Mouse (Mus musculus): ENCODE results near the gene Cacna1c. TPM values are rescaled to one million over a fixed set of nuclear protein-coding genes. Genes with fewer than 3 reads are reported as not detected.

Gene Cacna1c
- total and polyA plus RNA-seq, 3 experiments = 36.7 to 97.5 (median 93.5) TPM

- DNase-seq = no peak
Measured at GRCm38 (mm10) chr6:119008638-119009166, 187.5 kb downstream of the Cacna1c start.

DNA sequence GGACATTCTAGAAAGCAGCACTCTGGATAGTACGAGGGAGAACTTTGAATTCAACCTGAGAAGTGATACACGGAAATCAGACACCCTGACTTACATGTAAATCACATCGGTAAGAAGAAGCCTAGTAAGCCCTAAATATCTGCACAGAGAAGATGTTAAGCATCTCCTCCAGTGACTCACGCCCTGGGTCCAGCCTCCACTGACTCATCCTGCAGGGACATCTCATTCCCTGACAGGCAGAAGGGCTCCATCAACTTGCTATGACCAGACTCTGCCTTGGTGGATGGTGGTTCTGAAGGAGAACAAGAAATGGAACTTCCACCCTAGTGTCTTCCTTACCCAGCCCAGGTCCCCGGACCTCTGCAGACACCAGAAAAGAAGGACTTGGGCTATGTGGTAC lies 191.6 kb downstream of the Cacna1c start:
- peak; percentile 80 for DNase-seq

GRCm38 (mm10) chr6:119001442-119001841 lies 194.8 kb downstream of the Cacna1c start:
- no peak for DNase-seq

- peak; percentile 64 for DNase-seq
Measured at GRCm38 (mm10) chr6:119000255-119000654, 196.0 kb downstream of the Cacna1c start.

DNA sequence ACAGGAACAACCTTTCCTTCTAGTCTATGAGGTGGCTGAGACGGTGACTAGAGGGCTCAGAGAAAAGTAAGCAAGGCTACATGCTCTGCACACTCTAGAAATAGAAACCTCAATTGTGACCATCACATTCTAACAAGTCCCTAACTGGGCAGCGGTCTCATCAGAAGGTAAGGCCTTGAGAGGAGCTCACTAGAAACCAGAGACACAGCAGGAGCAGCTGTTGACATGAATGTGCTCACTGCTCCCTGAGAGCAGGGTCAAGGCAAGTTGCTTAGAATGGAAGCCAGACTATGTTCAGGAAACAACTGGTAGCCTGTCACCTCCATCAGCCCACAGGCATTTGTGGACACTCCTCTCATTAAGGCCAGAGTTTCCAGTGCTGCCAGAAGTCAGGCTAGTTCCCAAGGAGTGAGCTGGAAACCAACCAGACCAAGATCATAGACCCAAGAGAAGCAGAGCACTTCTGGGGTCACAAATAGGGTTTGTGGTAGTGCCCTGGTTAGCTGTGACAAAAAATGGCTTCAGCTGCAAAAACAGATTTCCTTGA lies 196.8 kb downstream of the Cacna1c start:
- peak; percentile 50 for DNase-seq

GRCm38 (mm10) chr6:118997397-118997796 lies 198.8 kb downstream of the Cacna1c start:
- no peak for DNase-seq

DNA sequence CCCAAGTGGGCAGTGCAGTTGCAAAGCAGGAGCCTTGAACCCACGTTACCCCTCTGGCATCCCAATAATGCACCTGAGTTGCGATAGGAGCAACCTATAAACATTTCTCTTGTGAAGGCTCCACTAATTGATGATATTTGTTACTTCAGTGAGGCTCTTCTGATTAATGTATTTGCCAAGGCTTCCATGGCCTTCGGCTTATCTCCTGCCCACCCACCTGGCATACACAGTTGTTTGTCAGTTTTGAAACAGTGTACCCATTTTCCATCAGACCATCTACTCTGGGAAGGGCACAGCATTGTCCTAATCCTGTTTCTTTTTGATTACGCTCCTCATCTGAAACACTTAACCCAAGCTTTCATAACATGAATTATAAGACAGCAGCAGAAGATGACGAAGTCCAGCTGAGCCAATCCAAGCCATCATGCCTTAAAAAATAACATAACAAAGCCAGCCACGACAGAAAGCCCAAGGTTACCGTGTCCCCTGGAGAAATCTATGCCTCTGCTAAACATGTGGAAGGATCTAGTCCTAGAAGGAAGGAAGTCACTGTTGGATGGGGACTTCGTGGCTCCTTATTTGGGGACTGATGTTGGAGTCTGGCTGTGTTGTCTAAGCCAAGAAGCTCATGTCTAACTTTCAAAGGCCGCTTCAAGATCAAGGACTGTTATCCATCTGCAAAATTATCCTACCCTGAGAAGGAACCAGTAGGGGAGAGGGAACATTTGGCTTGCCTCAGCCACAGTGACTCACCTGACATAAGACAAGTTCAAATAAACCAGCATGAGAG lies 201.8 kb downstream of the Cacna1c start:
- peak; percentile 65 for DNase-seq

DNA sequence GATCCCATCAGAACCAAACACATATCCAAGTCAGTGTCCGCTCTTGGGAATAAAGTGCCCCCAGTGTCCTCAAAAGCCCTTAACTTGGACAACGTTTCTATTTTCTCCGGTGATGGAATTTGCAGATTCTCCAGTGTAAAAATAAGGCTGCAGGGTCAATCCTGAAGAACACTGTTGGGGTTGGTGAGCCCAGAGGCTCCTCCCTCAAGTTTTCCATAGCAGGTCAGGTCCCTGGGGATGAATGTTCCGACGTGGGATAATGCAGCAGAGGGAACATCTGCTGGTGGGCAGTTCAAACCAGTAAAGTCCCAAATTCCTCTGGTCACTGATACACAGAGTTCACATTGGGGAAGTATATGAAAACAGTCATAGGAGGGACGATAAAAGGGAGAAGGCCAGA lies 203.8 kb downstream of the Cacna1c start:
- DNase-seq = no peak

DNA sequence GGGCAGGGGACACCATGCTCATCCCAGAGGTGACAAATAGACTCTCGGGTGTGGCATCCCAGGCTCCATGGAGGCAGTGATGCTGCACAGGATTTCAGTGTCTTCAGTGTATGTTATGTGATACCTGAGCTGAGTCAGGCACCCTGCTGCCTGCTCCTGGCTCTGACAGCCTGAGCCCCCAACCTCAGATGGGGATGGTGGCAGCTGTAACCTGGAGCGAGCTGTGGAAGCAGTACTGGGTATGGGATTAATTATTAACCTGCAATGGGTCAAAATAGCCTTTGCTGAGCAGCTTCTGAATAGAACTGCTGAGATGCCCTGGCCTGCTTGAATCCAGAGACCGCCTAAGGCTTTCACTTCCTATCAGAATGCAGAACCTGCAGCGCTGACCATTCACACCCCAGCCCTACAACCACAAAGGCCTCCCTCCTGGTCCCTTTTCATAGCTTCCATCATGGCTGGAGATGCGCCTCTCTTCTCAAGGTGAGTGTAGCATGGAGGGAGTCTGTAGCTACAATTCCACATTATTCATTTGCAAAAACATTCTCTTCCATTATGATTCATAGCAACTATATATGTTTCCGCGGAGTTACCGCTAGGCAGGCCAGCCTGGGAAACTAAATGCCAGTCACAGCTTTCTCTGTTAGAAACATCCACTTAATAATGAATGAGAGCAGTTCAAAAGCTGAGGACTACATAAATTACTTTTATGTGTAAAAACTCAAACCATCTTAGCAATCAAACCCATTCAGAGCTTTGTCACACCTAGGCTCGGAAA lies 206.0 kb downstream of the Cacna1c start:
- DNase-seq = no peak

- peak; percentile 75 for DNase-seq
Measured at GRCm38 (mm10) chr6:118984181-118984901, 211.9 kb downstream of the Cacna1c start.

DNA sequence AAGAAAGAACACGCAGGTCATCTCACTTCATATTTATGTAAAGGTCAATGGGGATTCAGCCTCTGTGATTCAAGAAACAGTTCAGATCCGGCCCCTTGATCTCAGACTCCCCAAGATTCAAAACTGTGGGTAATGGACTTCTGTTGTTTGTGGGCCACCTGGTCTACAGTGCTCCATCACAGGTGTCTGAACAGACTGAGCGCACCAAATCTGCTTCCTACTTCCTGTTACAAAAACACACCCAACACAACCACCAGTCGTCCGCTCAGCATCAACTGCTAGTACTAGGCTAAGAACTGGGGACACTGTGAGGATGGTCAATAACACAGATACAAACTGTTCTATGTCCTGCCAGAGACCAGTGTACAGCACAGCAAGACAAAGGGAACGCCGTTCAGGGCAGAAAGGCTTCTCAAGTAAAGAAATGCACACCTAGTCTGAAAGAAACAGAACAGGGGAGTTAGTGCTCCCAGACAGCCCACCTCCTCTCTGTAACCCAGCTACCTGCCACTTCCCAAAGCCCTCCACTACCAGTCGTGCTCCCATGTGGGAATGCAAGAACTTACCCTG lies 212.7 kb downstream of the Cacna1c start:
- DNase-seq = no peak

DNA sequence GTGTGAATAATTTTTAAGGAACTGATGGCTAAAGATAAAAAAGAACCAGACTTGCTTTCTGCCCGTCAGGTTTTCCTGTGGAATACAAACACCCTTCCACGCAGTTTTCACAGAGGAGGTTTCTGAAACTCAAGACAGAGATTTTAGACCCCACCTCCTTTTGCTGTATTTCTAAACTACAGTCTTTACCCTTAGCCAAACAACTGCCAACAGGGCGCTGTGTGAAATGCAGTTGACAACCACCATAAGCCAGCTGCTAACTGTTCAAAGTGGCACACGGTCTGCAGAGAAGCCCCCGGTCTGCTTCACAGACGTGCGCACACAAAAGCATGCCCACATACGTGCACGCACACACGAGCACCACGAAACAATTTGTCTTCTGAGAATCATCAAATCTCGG lies 216.0 kb downstream of the Cacna1c start:
- DNase-seq = no peak

DNA sequence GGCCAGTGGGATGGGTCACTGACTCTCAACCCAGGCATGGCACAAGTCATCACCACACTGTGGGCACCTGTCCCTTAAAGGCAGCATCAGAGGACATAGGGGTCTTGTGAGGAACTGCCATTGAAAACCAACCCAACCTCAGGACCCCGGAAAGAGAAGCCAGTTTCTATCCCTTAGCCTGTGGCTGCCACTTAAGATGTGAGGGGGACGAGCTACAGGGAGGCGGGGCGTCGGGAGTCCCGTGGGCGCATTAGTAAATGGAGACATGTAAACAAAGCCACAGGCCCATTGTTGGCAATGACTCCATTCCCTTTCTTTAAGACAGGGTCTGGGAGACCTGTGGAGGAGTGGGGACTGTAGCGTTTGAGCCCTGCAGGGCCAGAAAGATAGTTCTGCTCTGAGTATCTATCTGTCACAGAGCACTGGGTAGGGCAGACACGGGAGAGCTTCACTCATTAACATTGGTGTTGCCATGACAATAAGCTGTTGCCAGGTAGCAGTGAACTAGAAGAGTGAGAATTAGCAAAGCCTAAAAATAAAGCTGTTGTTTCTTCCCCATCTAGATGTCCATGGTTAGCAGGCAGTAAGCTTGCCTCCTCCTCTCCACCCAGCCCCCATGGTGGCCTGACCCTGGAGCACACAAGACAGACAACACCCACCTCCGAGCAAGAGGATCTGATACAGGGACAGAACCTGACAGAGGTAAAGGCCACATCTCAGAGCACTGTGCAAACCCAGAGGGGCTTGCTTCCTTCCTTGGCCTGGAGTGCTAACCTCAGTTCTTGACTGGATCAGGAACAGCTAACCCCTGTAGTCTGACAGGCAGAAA lies 218.6 kb downstream of the Cacna1c start:
- no peak for DNase-seq

DNA sequence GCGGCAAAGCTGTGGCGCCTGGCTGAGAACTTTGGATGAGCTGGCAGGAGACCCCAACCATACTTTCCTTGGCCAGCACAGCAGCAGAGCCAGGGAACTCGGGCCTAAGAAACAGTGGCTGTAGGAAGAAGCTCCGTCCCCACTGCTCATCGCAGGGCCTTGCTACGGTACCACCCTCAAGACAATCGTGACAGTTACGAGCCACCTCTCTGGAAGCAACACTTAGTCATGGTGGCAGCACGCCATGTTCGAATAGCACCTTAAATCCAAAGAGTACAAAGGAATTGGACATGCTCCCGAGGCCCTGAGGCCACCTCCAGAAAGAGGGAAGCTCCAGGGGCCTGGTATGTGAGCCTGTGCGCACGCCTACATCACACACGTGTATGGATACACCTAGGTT lies 219.6 kb downstream of the Cacna1c start:
- no peak for DNase-seq

DNA sequence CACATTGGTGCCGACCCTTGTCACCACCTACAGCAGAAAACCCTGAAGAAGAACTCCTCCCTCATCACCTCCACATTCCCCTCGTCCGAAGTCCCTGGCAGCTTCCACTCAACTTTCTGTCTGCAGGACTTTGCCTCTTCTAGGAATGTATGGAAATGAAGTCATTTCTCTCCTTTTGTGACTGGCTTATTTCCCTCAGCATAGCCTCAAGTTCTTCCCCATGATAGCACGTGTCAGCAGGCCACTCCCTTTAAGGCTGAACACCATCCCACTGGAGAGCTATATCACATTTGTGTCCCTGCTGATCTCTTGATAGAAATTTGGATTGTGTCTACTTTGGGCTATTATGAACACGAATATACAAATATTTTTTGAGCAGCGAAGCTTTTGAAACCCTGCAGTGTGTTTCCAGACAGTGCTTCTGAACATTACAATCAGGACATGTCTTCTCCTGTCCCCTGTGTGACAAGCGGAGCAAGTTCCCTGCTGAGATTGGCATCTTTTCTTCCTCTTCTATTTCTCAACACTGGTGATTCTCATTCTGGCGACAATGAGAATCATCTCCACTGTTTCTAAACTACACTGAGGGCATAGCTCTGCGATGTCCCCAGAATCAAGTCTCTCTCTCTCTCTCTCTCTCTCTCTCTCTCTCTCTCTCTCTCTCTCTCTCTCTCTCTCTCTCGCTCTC lies 224.2 kb downstream of the Cacna1c start:
- DNase-seq = no peak

DNA sequence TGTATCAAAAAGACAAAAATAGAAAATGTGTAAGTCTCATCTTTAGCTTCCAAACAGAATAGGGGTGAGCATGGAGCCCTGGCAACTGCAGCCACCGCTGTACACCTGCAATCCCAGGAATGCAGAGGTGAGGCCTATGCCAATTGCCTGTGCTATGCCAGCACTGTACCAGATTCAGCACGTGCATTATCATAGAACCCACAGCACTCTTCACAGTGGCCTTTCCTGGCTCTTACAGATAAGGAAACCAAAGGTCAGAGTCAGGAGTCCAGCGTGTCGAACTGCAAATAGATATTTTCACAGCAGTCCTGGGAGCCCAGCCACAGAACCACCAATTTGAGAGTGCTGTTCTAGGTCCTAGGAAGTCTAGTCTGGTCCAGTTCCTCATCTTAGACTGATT lies 227.4 kb downstream of the Cacna1c start:
- no peak for DNase-seq

DNA sequence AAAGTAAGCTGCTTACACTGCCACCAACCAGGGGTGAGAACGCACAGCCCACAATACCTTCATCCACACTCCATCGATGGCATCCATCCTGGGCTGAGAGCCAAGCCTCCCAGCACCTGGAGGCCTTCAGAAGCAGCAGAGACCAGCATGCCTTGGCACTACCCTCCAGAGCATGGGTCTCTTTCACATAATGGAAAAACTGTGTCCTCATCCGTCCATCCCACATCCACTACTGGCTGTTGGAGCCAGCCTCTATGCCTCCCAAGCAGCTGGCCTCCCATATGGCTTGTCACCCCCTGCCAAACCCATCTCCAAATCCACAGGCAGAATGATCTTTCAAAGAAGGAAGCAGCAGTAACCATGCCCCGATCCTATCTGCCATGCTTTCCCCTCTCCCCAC lies 229.3 kb downstream of the Cacna1c start:
- DNase-seq = no peak

DNA sequence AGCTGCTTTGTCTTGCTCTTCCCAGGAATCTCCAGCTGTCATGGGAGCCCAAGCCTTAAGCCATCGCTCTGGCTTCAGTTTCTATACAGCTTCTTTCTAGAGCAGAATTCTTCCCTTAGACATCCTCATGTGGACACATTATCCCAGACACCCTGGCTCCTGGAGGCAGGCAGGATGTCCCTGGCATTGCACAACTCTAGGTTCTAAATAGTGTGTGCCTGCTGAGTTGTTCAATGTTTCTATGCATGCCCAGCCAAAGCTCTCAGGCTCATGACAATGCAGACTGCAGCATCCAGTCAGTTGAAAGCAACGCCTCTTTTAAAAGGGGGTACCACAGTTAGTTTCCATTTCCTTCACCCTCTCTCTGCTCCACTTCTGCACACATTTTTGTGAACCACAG lies 230.6 kb downstream of the Cacna1c start:
- no peak for DNase-seq

GRCm38 (mm10) chr6:118963806-118964205 lies 232.4 kb downstream of the Cacna1c start:
- peak; percentile 47 for DNase-seq

DNA sequence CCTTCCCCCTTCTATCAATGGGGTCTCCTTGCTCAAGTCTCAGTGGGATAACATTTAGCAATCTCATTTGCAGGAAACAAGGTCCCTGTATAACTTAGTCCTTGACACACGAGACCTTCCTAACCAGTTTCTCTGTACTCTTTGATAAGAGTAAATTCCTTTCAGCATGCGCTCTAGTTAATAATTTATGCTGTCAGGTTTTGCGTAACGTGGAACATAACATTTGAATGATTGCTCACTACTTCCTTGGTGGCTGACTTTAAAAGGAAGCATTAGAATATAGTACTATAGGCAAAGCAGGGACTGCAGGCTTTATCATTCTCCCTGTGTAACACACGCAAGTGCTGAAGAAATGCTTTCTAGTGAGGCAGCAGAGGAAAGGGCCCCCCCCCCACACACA lies 232.9 kb downstream of the Cacna1c start:
- no peak for DNase-seq

All from adrenal gland, adult 2 months (tissue).